Mouse (Mus musculus): ENCODE data around the gene Ttc37. TPM values are rescaled to one million over a fixed set of nuclear protein-coding genes. Genes with fewer than 3 reads are reported as not detected.

Ttc37 gene
- 26.1 TPM for polyA plus RNA-seq (2017; shearing (Covaris generic))

DNA sequence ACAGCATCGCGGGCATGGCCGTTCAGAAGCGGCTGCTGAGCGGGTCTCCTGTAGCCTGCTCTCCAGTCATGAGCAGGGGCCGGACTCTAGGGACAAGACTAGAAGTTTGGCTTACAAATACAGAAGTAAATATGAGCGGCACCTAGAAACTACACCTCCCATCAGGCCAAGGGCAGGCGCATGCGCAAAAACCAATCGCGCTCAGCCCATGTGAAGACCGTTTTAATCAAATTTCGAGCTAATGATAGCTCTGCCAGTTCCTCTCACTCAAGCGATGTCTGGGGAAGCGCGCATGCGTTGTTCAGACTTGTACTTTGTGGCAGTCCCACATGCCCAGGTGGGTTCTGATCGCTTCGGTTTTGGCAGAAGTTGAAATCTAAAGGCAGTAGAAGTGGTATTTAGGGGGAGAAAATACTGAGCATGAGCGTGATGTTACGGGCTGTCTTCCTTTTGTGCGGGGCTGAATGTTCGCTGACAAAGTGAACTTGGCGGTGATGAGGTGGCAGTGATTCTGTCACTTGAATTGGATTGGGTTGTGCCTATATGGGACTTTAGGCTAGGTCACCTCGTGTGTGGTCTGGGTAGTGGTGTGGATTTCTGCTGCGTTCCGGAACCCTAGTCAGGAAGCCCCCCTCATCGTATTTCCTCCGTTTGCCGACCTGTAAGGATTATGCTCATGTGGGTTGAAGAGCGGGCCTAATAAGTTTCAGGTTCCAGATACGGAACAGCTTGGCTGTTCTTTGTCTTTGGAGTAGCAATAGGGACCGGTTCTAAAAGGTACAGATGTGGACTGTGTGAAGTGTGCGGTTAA is at the start of gene Ttc37, which contains the start of gene Arsk:
Gene Ttc37, plus strand, starts transcription at position 242 of the 811 bp plus-strand sequence.
Gene Arsk, minus strand, starts transcription at position 168 of the 811 bp plus-strand sequence.

DNA sequence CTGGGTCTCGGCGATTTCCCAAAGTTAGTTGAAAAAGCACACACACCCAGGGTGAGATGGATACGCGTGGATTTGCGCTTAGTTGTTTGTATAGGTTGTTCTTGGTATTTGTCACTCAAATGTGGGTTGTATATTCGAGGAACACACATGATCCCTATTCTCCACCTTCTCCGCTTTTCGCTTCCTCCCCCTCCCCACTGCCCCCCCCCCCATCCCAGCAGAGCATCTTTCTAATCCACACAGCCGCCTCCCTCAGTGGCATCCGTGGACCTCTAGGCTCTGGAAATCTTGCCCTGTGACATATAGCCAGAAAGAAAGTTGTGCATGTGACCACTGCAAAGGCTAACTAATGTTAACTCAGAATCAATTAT is 41.7 kb upstream of the Ttc37 start, which contains the start of gene Gpr150:
Gene Gpr150, minus strand, starts transcription at position 101 of the 371 bp plus-strand sequence.

Other genes with a start within 250 kb of the Ttc37 start
- gene Rhobtb3, start 154.8 kb upstream of the Ttc37 start, polyA plus RNA-seq (2017; shearing (Covaris generic)) = not detected
- gene Spata9, start 131.6 kb upstream of the Ttc37 start, polyA plus RNA-seq (2017; shearing (Covaris generic)) = not detected
- gene Rfesd, start 80.0 kb upstream of the Ttc37 start, polyA plus RNA-seq (2017; shearing (Covaris generic)) = 35.7 TPM
- not detected for gene Gpr150, start 41.7 kb upstream of the Ttc37 start, polyA plus RNA-seq (2017; shearing (Covaris generic))
- 6.6 TPM for gene Arsk, start 74 bp upstream of the Ttc37 start, polyA plus RNA-seq (2017; shearing (Covaris generic))
- gene Fam81b, start 206.3 kb downstream of the Ttc37 start, polyA plus RNA-seq (2017; shearing (Covaris generic)) = not detected

Data from activated CD4-positive, CD25-positive, alpha-beta regulatory T cell, adult 9 weeks (primary cell).